ENCODE assay signal across 9 mouse cellular contexts in genomic region chr1:189022925-189023700, GRCm38 (mm10). TPM values are rescaled to one million over a fixed set of nuclear protein-coding genes. Genes with fewer than 3 reads are reported as not detected.
A peak's percentile ranks its signal among the peaks of the same experiment; 100 is the strongest.
DNase-seq lines count a peak whose midpoint lies in the region; ATAC-seq and TF ChIP-seq lines count a peak whose summit lies in the region.
"Had no signal": no experiment of that assay in that cellular context is flagged by ENCODE, and none has a peak within 500 bp of the region (broad histone marks: within the 10 kb centered on the region; RNA-seq: fewer than 3 reads in every experiment).

No protein-coding gene starts in this region.

- no peaks in the 10 kb centered on the region for H3K4me1 ChIP-seq in hindbrain, embryonic 14.5 days (replicated peaks; ENCODE audit: control insufficient read depth, insufficient read depth, low read length)
- H3K4me1 ChIP-seq in hindbrain, embryonic 12.5 days, result no peaks in the 10 kb centered on the region
- no peaks in the 10 kb centered on the region for H3K4me1 ChIP-seq in stomach, postnatal 0 days (replicated peaks; ENCODE audit: control insufficient read depth, insufficient read depth)

- TF ChIP-seq CTCF in stomach, postnatal 0 days (IDR thresholded peaks at IDR 0.05; ENCODE audit: low read depth), result peak; percentile 72

- no peak overlapping the region for H3K4me3 ChIP-seq in hindbrain, embryonic 14.5 days (replicated peaks; ENCODE audit: low read length)
- H3K4me3 ChIP-seq in hindbrain, embryonic 12.5 days, result no peak overlapping the region
- no peak overlapping the region for H3K4me3 ChIP-seq in stomach, postnatal 0 days (ENCODE audit: low read depth, low read length)
- H3K4me3 ChIP-seq: erythroblast, embryonic 14.5 days had no signal

- no peak for ATAC-seq in hindbrain, embryonic 14.5 days (ENCODE audit: low FRiP score)
- ATAC-seq in hindbrain, embryonic 12.5 days (ENCODE audit: low FRiP score), result no peak
- ATAC-seq in erythroid progenitor cell, adult 5-6 weeks (replicated peaks; ENCODE audit: low FRiP score, poor library complexity, severe bottlenecking), result 0 out of 2 replicates have a peak, but pooled peaks have one; percentile 34
- no peak for ATAC-seq in stomach, postnatal 0 days (ENCODE audit: low FRiP score, low TSS enrichment)

- 47% methylated on average over 7 of the region's 7 CpGs for WGBS in hindbrain, embryonic 14.5 days
- WGBS in hindbrain, embryonic 12.5 days, result 58% methylated on average over 7 of the region's 7 CpGs
- 34% methylated on average over 7 of the region's 7 CpGs for WGBS in stomach, postnatal 0 days

- no peak overlapping the region for H3K27ac ChIP-seq in hindbrain, embryonic 14.5 days
- H3K27ac ChIP-seq in hindbrain, embryonic 12.5 days, result no peak overlapping the region
- H3K27ac ChIP-seq in stomach, postnatal 0 days (replicated peaks), result no peak overlapping the region

- no peak for TF ChIP-seq EP300 in stomach, postnatal 0 days (optimal IDR thresholded peaks at IDR 0.05)

- no peak overlapping the region for H3K4me2 ChIP-seq in hindbrain, embryonic 14.5 days (replicated peaks)
- no peak overlapping the region for H3K4me2 ChIP-seq in hindbrain, embryonic 12.5 days (replicated peaks)
- no peak overlapping the region for H3K4me2 ChIP-seq in stomach, postnatal 0 days (replicated peaks; ENCODE audit: low read depth)

- no peaks in the 10 kb centered on the region for H3K9me3 ChIP-seq in hindbrain, embryonic 14.5 days (ENCODE audit: control insufficient read depth, low read length)
- no peaks in the 10 kb centered on the region for H3K9me3 ChIP-seq in hindbrain, embryonic 12.5 days (replicated peaks)
- no peaks in the 10 kb centered on the region for H3K9me3 ChIP-seq in stomach, postnatal 0 days (ENCODE audit: control insufficient read depth, low read length)

- no peak overlapping the region for H3K9ac ChIP-seq in hindbrain, embryonic 14.5 days
- H3K9ac ChIP-seq in hindbrain, embryonic 12.5 days, result no peak overlapping the region
- no peak overlapping the region for H3K9ac ChIP-seq in stomach, postnatal 0 days (ENCODE audit: low read length)

- H3K36me3 ChIP-seq in hindbrain, embryonic 14.5 days (replicated peaks; ENCODE audit: control insufficient read depth, insufficient read depth), result no peaks in the 10 kb centered on the region
- no peaks in the 10 kb centered on the region for H3K36me3 ChIP-seq in hindbrain, embryonic 12.5 days
- no peaks in the 10 kb centered on the region for H3K36me3 ChIP-seq in stomach, postnatal 0 days (ENCODE audit: control insufficient read depth, insufficient read depth, low read length)

- H3K27me3 ChIP-seq in hindbrain, embryonic 14.5 days (ENCODE audit: control insufficient read depth, insufficient read depth, low read length), result no peaks in the 10 kb centered on the region
- no peaks in the 10 kb centered on the region for H3K27me3 ChIP-seq in hindbrain, embryonic 12.5 days
- no peaks in the 10 kb centered on the region for H3K27me3 ChIP-seq in stomach, postnatal 0 days (ENCODE audit: control insufficient read depth, insufficient read depth, low read length)

- peak; percentile 75 for DNase-seq in hindbrain, embryonic 14.5 days (ENCODE audit: low spot score)
- DNase-seq in thymus, postnatal 0 days (ENCODE audit: low spot score), result peak; percentile 30
- no peak for DNase-seq in thymus, postnatal 10 days (ENCODE audit: low spot score in 2 of 2)
- no peak for DNase-seq in stomach, postnatal 0 days (ENCODE audit: low spot score)
- no peak for DNase-seq in cerebellum, adult 18-20 months
- DNase-seq in spleen, postnatal 14 days (ENCODE audit: low spot score in 2 of 2), result no peak

RNA-seq across cellular contexts. Expression of gene Kctd3, which starts 15.5 kb away (rescaled TPM):
- polyA plus RNA-seq in hindbrain, embryonic 14.5 days (2014; fragmentation: Nextera tagmentation; extraction: Ambion mirVana), result 54.1 and 56.2 TPM in 2 replicates
- polyA plus RNA-seq in hindbrain, embryonic 12.5 days (2016; fragmentation: Nextera tagmentation; extraction: Ambion mirVana), result 40.3 and 43.3 TPM in 2 replicates
- polyA plus RNA-seq in thymus, postnatal 0 days (2015; fragmentation: Nextera tagmentation; extraction: Ambion mirVana), result 11.2 and 13.6 TPM in 2 replicates
- total RNA-seq in erythroid progenitor cell, adult 5-6 weeks (2015; ENCODE audit: low replicate concordance), result 7.6 and 11.7 TPM in 2 replicates
- total RNA-seq in erythroid progenitor cell, adult 5-6 weeks (2017; ENCODE audit: low replicate concordance), result 10.2 and 14.8 TPM in 2 replicates
- 13.6 and 16.0 TPM in 2 replicates for polyA plus RNA-seq in stomach, postnatal 0 days (2015; fragmentation: Nextera tagmentation; extraction: Ambion mirVana)

Comparison
In these comparisons a context has a peak if more than half of its experiments do, and no peak if none do; other contexts are left out.
1. DNase-seq: peak in hindbrain, embryonic 14.5 days (single experiment) and thymus, postnatal 0 days (single experiment); none in thymus, postnatal 10 days (0 of 2), stomach, postnatal 0 days (single experiment), cerebellum, adult 18-20 months (0 of 2) and spleen, postnatal 14 days (0 of 2).